Comparison of ENCODE assay signal across 22 mouse cellular contexts in genomic region chrX:70006113-70006512, GRCm38 (mm10).
"Had no signal": no experiment of that assay in that cellular context is flagged by ENCODE, and none has a peak within 500 bp of the region (broad histone marks: within the 10 kb centered on the region; RNA-seq: fewer than 3 reads in every experiment).

No protein-coding gene starts in this region.

- H3K9me3 ChIP-seq: limb, embryonic 12.5 days; limb, embryonic 15.5 days; midbrain, embryonic 10.5 days; midbrain, embryonic 13.5 days; neural tube, embryonic 13.5 days had no signal

- H3K27me3 ChIP-seq: limb, embryonic 12.5 days; limb, embryonic 15.5 days; midbrain, embryonic 13.5 days; neural tube, embryonic 13.5 days had no signal

- H3K4me3 ChIP-seq: left cerebral cortex, adult 2 months; limb, embryonic 12.5 days; limb, embryonic 15.5 days; midbrain, embryonic 10.5 days; midbrain, embryonic 13.5 days; myocyte; neural tube, embryonic 13.5 days had no signal

- H3K9ac ChIP-seq: limb, embryonic 12.5 days; limb, embryonic 15.5 days; liver, embryonic 14.5 days; liver, postnatal 0 days; lung, embryonic 14.5 days; midbrain, embryonic 13.5 days; neural tube, embryonic 13.5 days had no signal

- H3K4me2 ChIP-seq: limb, embryonic 12.5 days; limb, embryonic 15.5 days; liver, embryonic 11.5 days; lung, embryonic 14.5 days; midbrain, embryonic 13.5 days; neural tube, embryonic 13.5 days had no signal

- H3K4me1 ChIP-seq: limb, embryonic 12.5 days; limb, embryonic 15.5 days; midbrain, embryonic 10.5 days; midbrain, embryonic 13.5 days; neural tube, embryonic 13.5 days had no signal

- ATAC-seq: intestine, embryonic 16.5 days; liver, postnatal 0 days; lung, postnatal 0 days; midbrain, embryonic 13.5 days; midbrain, embryonic 16.5 days had no signal

- H3K36me3 ChIP-seq: limb, embryonic 12.5 days; limb, embryonic 15.5 days; midbrain, embryonic 10.5 days; midbrain, embryonic 13.5 days; neural tube, embryonic 13.5 days had no signal

- DNase-seq: kidney, adult 9 months; kidney, postnatal 36 days; layer of hippocampus, postnatal 36 days; left cerebral cortex, postnatal 4 days; liver, postnatal 0 days; retina, postnatal 1 day; thymus, adult 18-20 months; thymus, postnatal 36 days had no signal

- H3K27ac ChIP-seq: left cerebral cortex, adult 2 months; limb, embryonic 12.5 days; limb, embryonic 15.5 days; liver, embryonic 14.5 days; macrophage; midbrain, embryonic 10.5 days; midbrain, embryonic 13.5 days; neural tube, embryonic 13.5 days had no signal
